Comparison of ENCODE assay signal across 10 mouse cellular contexts in genomic region chr1:162218530-162219180, GRCm38 (mm10).
DNase-seq lines count a peak whose midpoint lies in the region; ATAC-seq and TF ChIP-seq lines count a peak whose summit lies in the region.
"Had no signal": no experiment of that assay in that cellular context is flagged by ENCODE, and none has a peak within 500 bp of the region (broad histone marks: within the 10 kb centered on the region; RNA-seq: fewer than 3 reads in every experiment).

No protein-coding gene starts in this region.

- no peaks in the 10 kb centered on the region for H3K27me3 ChIP-seq in limb, embryonic 11.5 days (ENCODE audit: control insufficient read depth, insufficient read depth, low read length)
- no peaks in the 10 kb centered on the region for H3K27me3 ChIP-seq in stomach, postnatal 0 days (ENCODE audit: control insufficient read depth, insufficient read depth, low read length)
- H3K27me3 ChIP-seq: hindbrain, embryonic 15.5 days had no signal

- peak; percentile 53 for DNase-seq in heart, adult 18-20 months
- DNase-seq in heart, postnatal 14 days = no peak
- peak; percentile 44 for DNase-seq in testis, postnatal 14 days (ENCODE audit: low spot score)
- no peak for DNase-seq in testis, postnatal 10 days (ENCODE audit: low spot score)
- DNase-seq in limb, embryonic 11.5 days (ENCODE audit: low spot score) = peak; percentile 62
- no peak for DNase-seq in stomach, postnatal 0 days (ENCODE audit: low spot score)
- DNase-seq in right cerebral cortex, adult 2 months (ENCODE audit: low spot score in 2 of 2) = no peak
- no peak for DNase-seq in cerebellum, postnatal 4 days (ENCODE audit: low spot score in 2 of 2)
- DNase-seq: cerebellum, adult 11 months had no signal

- H3K9ac ChIP-seq in limb, embryonic 11.5 days (ENCODE audit: low read length) = peak overlapping the region; percentile 94
- peak overlapping the region; percentile 68 for H3K9ac ChIP-seq in stomach, postnatal 0 days (ENCODE audit: low read length)
- H3K9ac ChIP-seq: hindbrain, embryonic 15.5 days had no signal

- H3K27ac ChIP-seq in limb, embryonic 11.5 days (replicated peaks; ENCODE audit: low read depth, low read length) = peak overlapping the region; percentile 100
- peak overlapping the region; percentile 94 for H3K27ac ChIP-seq in stomach, postnatal 0 days (replicated peaks)

- TF ChIP-seq EP300 in stomach, postnatal 0 days (optimal IDR thresholded peaks at IDR 0.05) = no peak

- WGBS in limb, embryonic 11.5 days = 17% methylated on average over 8 of the region's 8 CpGs
- 26% methylated on average over 8 of the region's 8 CpGs for WGBS in stomach, postnatal 0 days

- no peaks in the 10 kb centered on the region for H3K9me3 ChIP-seq in limb, embryonic 11.5 days (ENCODE audit: control insufficient read depth, low read length)
- H3K9me3 ChIP-seq in stomach, postnatal 0 days (ENCODE audit: control insufficient read depth, low read length) = no peaks in the 10 kb centered on the region
- H3K9me3 ChIP-seq: hindbrain, embryonic 15.5 days had no signal

- no peak for TF ChIP-seq CTCF in stomach, postnatal 0 days (IDR thresholded peaks at IDR 0.05; ENCODE audit: low read depth)

- peaks cover 2% of the 10 kb centered on the region; the same call in 1 of the 2 replicates for H3K36me3 ChIP-seq in limb, embryonic 11.5 days (ENCODE audit: control insufficient read depth, insufficient read depth, low read length)
- no peaks in the 10 kb centered on the region for H3K36me3 ChIP-seq in stomach, postnatal 0 days (ENCODE audit: control insufficient read depth, insufficient read depth, low read length)
- H3K36me3 ChIP-seq: hindbrain, embryonic 15.5 days had no signal

- peaks cover 15% of the 10 kb centered on the region for H3K4me1 ChIP-seq in limb, embryonic 11.5 days (ENCODE audit: control insufficient read depth, insufficient read depth, low read length)
- no peaks in the 10 kb centered on the region for H3K4me1 ChIP-seq in stomach, postnatal 0 days (replicated peaks; ENCODE audit: control insufficient read depth, insufficient read depth)
- H3K4me1 ChIP-seq: hindbrain, embryonic 15.5 days had no signal

- H3K4me2 ChIP-seq in limb, embryonic 11.5 days (ENCODE audit: low read depth, severe bottlenecking) = peak overlapping the region; percentile 17; the same call in 1 of the 2 replicates
- H3K4me2 ChIP-seq in stomach, postnatal 0 days (replicated peaks; ENCODE audit: low read depth) = peak overlapping the region; percentile 45
- H3K4me2 ChIP-seq: hindbrain, embryonic 15.5 days had no signal

- intact Hi-C loops in heart, postnatal 14 days (cut with DNase I) = loop anchor here (5.0 kb wide), 2 partner anchors 36 to 211 kb away; no protein-coding TSS in a partner anchor

- H3K4me3 ChIP-seq in limb, embryonic 11.5 days (ENCODE audit: low read depth, low read length) = peak overlapping the region; percentile 51
- peak overlapping the region; percentile 47 for H3K4me3 ChIP-seq in stomach, postnatal 0 days (ENCODE audit: low read depth, low read length)
- H3K4me3 ChIP-seq: hindbrain, embryonic 15.5 days had no signal

- no peak for ATAC-seq in limb, embryonic 11.5 days (ENCODE audit: insufficient number of reproducible peaks, low FRiP score, low TSS enrichment, low read depth)
- no peak for ATAC-seq in stomach, postnatal 0 days (ENCODE audit: low FRiP score, low TSS enrichment)

Comparison
In these comparisons a context has a peak if more than half of its experiments do, and no peak if none do; other contexts are left out.
1. DNase-seq: peak in heart, adult 18-20 months (2 of 2), testis, postnatal 14 days (single experiment) and limb, embryonic 11.5 days (single experiment); none in heart, postnatal 14 days (0 of 2), testis, postnatal 10 days (single experiment), stomach, postnatal 0 days (single experiment), right cerebral cortex, adult 2 months (0 of 2) and cerebellum, postnatal 4 days (0 of 2).